10 mouse cellular contexts compared by ENCODE assay signal in the genomic region with DNA sequence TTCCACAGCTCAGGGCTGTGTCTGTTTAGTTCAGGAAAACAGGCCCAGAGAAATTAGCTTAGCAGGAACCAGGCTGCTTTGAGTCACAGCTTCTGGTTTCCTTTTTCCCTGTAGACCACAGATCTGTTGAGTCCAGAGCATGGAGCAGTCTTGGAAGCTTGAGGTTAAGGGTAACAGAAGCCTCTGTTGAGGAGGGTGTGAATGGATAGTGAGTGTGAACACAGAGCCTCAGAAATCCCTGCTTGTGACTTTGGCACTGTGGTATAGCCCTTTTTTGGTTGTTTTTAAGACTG. TPM values are rescaled to one million over a fixed set of nuclear protein-coding genes. Genes with fewer than 3 reads are reported as not detected.
DNase-seq lines count a peak whose midpoint lies in the region; ATAC-seq and TF ChIP-seq lines count a peak whose summit lies in the region.
"Had no signal": no experiment of that assay in that cellular context is flagged by ENCODE, and none has a peak within 500 bp of the region (broad histone marks: within the 10 kb centered on the region; RNA-seq: fewer than 3 reads in every experiment).

No protein-coding gene starts in this region.

- peaks cover 39% of the 10 kb centered on the region for H3K79me2 ChIP-seq in C2C12 (ENCODE audit: control insufficient read depth, insufficient read depth)

- H3ac ChIP-seq in C2C12 (ENCODE audit: control insufficient read depth, insufficient read length, low read depth), result peak overlapping the region; percentile 33

- H3K27ac ChIP-seq in hindbrain, postnatal 0 days, result no peak overlapping the region
- H3K27ac ChIP-seq in hindbrain, embryonic 16.5 days (ENCODE audit: low read depth, low read length), result no peak overlapping the region
- H3K27ac ChIP-seq in limb, embryonic 14.5 days (replicated peaks; ENCODE audit: low read depth, low read length), result no peak overlapping the region
- H3K27ac ChIP-seq: forebrain, embryonic 12.5 days had no signal

- peak overlapping the region; percentile 40 for H3K4me3 ChIP-seq in hindbrain, postnatal 0 days (ENCODE audit: low read length)
- H3K4me3 ChIP-seq in hindbrain, embryonic 16.5 days (ENCODE audit: low read length), result no peak overlapping the region
- H3K4me3 ChIP-seq in C2C12 (ENCODE audit: insufficient read depth, poor library complexity, severe bottlenecking), result peak overlapping the region; percentile 43
- H3K4me3 ChIP-seq in limb, embryonic 14.5 days (replicated peaks; ENCODE audit: low read length), result no peak overlapping the region

- H3K79me3 ChIP-seq in C2C12 (ENCODE audit: low read depth), result peaks cover 18% of the 10 kb centered on the region

- H3K4me2 ChIP-seq in hindbrain, postnatal 0 days (ENCODE audit: low read depth, low read length), result peak overlapping the region; percentile 50
- H3K4me2 ChIP-seq in hindbrain, embryonic 16.5 days (ENCODE audit: low read length), result no peak overlapping the region
- H3K4me2 ChIP-seq in limb, embryonic 14.5 days (replicated peaks; ENCODE audit: low read depth, low read length, severe bottlenecking), result peak overlapping the region; percentile 59; the same call in 1 of the 2 replicates

- H3K9me3 ChIP-seq in hindbrain, postnatal 0 days (ENCODE audit: low read length), result no peaks in the 10 kb centered on the region
- no peaks in the 10 kb centered on the region for H3K9me3 ChIP-seq in hindbrain, embryonic 16.5 days (ENCODE audit: control insufficient read depth, low read length)
- no peaks in the 10 kb centered on the region for H3K9me3 ChIP-seq in limb, embryonic 14.5 days (ENCODE audit: control insufficient read depth, low read length)
- H3K9me3 ChIP-seq: forebrain, embryonic 12.5 days had no signal

- no peak for TF ChIP-seq POLR2A in limb, embryonic 14.5 days (IDR thresholded peaks at IDR 0.05; ENCODE audit: borderline replicate concordance, extremely low read depth, insufficient read depth, insufficient read length)

- peaks cover 11% of the 10 kb centered on the region; the same call in 1 of the 2 replicates for H3K27me3 ChIP-seq in hindbrain, postnatal 0 days (ENCODE audit: insufficient read depth, low read length)
- H3K27me3 ChIP-seq in hindbrain, embryonic 16.5 days (replicated peaks; ENCODE audit: control insufficient read depth, insufficient read depth, low read length), result peaks cover 21% of the 10 kb centered on the region
- H3K27me3 ChIP-seq in C2C12 (ENCODE audit: control insufficient read depth, insufficient read depth, insufficient read length), result no peaks in the 10 kb centered on the region
- peaks cover 17% of the 10 kb centered on the region for H3K27me3 ChIP-seq in limb, embryonic 14.5 days (ENCODE audit: control insufficient read depth, insufficient read depth, low read length)

- no peak for ATAC-seq in hindbrain, postnatal 0 days
- no peak for ATAC-seq in hindbrain, embryonic 16.5 days
- ATAC-seq in limb, embryonic 14.5 days (ENCODE audit: low FRiP score, low read depth), result no peak

- no peaks in the 10 kb centered on the region for H3K36me3 ChIP-seq in hindbrain, postnatal 0 days (ENCODE audit: insufficient read depth, low read length)
- H3K36me3 ChIP-seq in hindbrain, embryonic 16.5 days (ENCODE audit: control insufficient read depth, insufficient read depth, low read length), result no peaks in the 10 kb centered on the region
- no peaks in the 10 kb centered on the region for H3K36me3 ChIP-seq in C2C12 (ENCODE audit: control insufficient read depth, insufficient read depth)
- H3K36me3 ChIP-seq in limb, embryonic 14.5 days (ENCODE audit: control insufficient read depth, insufficient read depth, low read length), result no peaks in the 10 kb centered on the region
- H3K36me3 ChIP-seq: forebrain, embryonic 12.5 days had no signal

- no peaks in the 10 kb centered on the region; the same call in 1 of the 2 replicates for H3K4me1 ChIP-seq in hindbrain, postnatal 0 days (ENCODE audit: insufficient read depth, low read length)
- H3K4me1 ChIP-seq in hindbrain, embryonic 16.5 days (ENCODE audit: control insufficient read depth, insufficient read depth, low read depth, low read length), result peaks cover 3% of the 10 kb centered on the region; the same call in 1 of the 2 replicates
- no peaks in the 10 kb centered on the region for H3K4me1 ChIP-seq in limb, embryonic 14.5 days (ENCODE audit: control insufficient read depth, insufficient read depth, low read length)

- no peak overlapping the region for H3K9ac ChIP-seq in hindbrain, postnatal 0 days (replicated peaks; ENCODE audit: low read length)
- H3K9ac ChIP-seq in hindbrain, embryonic 16.5 days (ENCODE audit: low read depth, low read length), result no peak overlapping the region
- H3K9ac ChIP-seq in limb, embryonic 14.5 days (ENCODE audit: low read depth, low read length, severe bottlenecking), result no peak overlapping the region
- H3K9ac ChIP-seq: forebrain, embryonic 12.5 days had no signal

- DNase-seq in hindbrain, postnatal 0 days (ENCODE audit: low spot score), result no peak
- peak; percentile 43 for DNase-seq in NIH3T3 (ENCODE audit: low read depth)
- no peak for DNase-seq in limb, embryonic 14.5 days (ENCODE audit: low spot score)
- no peak for DNase-seq in cerebellum, adult 9-11 months
- DNase-seq in retina, postnatal 1 day, result no peak
- no peak for DNase-seq in yolk sac, embryonic 10.5 days (ENCODE audit: low spot score)
- DNase-seq: layer of hippocampus, adult 9-11 months had no signal

- TF ChIP-seq CTCF in hindbrain, postnatal 0 days (IDR thresholded peaks at IDR 0.05; ENCODE audit: low read depth), result no peak
- no peak for TF ChIP-seq CTCF in C2C12 (IDR thresholded peaks at IDR 0.05; ENCODE audit: control insufficient read depth, insufficient read depth, insufficient read length)

TF ChIP-seq in C2C12, 6 proteins besides CTCF, POLR2A, EP300 and RAD21:
- no peak for TF ChIP-seq MYOG (IDR thresholded peaks at IDR 0.05; ENCODE audit: control insufficient read depth, extremely low read depth, insufficient read length)
- TF ChIP-seq USF1 (IDR thresholded peaks at IDR 0.05; ENCODE audit: low read depth), result no peak
- TF ChIP-seq MYOD1 (IDR thresholded peaks at IDR 0.05; ENCODE audit: control insufficient read depth, insufficient read length, low read depth), result no peak

RNA-seq across cellular contexts. Expression of a gene that starts 1.3 kb away (rescaled TPM):
- 0.97 and 4.6 TPM in 2 replicates for total RNA-seq in hindbrain, postnatal 0 days (2014; rRNA removed)
- 5.3 and 6.2 TPM in 2 replicates for polyA plus RNA-seq in hindbrain, postnatal 0 days (2015; fragmentation: Nextera tagmentation; extraction: Ambion mirVana)
- polyA plus RNA-seq in hindbrain, embryonic 16.5 days (2015; fragmentation: Nextera tagmentation; extraction: Ambion mirVana), result 4.6 and 5.4 TPM in 2 replicates
- 7.7 TPM for polyA plus RNA-seq in C2C12 (2012; fragmentation: generic; extraction: Trizol)
- polyA plus RNA-seq in limb, embryonic 14.5 days (2012; rRNA removed), result 5.6 and 6.2 TPM in 2 replicates
- 5.8 and 6.1 TPM in 2 replicates for polyA plus RNA-seq in limb, embryonic 14.5 days (2014; fragmentation: Nextera tagmentation; extraction: Ambion mirVana)

RNA-seq across cellular contexts. Expression of a gene that starts 30.4 kb away (rescaled TPM):
- total RNA-seq in hindbrain, postnatal 0 days (2014; rRNA removed), result 21.7 and 29.0 TPM in 2 replicates
- 22.8 and 24.7 TPM in 2 replicates for polyA plus RNA-seq in hindbrain, postnatal 0 days (2015; fragmentation: Nextera tagmentation; extraction: Ambion mirVana)
- 26.6 and 27.6 TPM in 2 replicates for polyA plus RNA-seq in hindbrain, embryonic 16.5 days (2015; fragmentation: Nextera tagmentation; extraction: Ambion mirVana)
- polyA plus RNA-seq in C2C12 (2012; fragmentation: generic; extraction: Trizol), result 6.8 TPM
- polyA plus RNA-seq in limb, embryonic 14.5 days (2012; rRNA removed), result 20.1 and 21.6 TPM in 2 replicates
- polyA plus RNA-seq in limb, embryonic 14.5 days (2014; fragmentation: Nextera tagmentation; extraction: Ambion mirVana), result 12.4 and 14.7 TPM in 2 replicates

RNA-seq across cellular contexts. Expression of a gene that starts 33.7 kb away (rescaled TPM):
- not detected in 2 replicates for total RNA-seq in hindbrain, postnatal 0 days (2014; rRNA removed)
- not detected in 2 replicates for polyA plus RNA-seq in hindbrain, postnatal 0 days (2015; fragmentation: Nextera tagmentation; extraction: Ambion mirVana)
- not detected in 2 replicates for polyA plus RNA-seq in hindbrain, embryonic 16.5 days (2015; fragmentation: Nextera tagmentation; extraction: Ambion mirVana)
- polyA plus RNA-seq in C2C12 (2012; fragmentation: generic; extraction: Trizol), result not detected
- not detected in 2 replicates for polyA plus RNA-seq in limb, embryonic 14.5 days (2012; rRNA removed)
- polyA plus RNA-seq in limb, embryonic 14.5 days (2014; fragmentation: Nextera tagmentation; extraction: Ambion mirVana), result not detected in 2 replicates
- polyA plus RNA-seq: forebrain, embryonic 12.5 days had no signal

RNA-seq across cellular contexts. Expression of a gene that starts 45.2 kb away (rescaled TPM):
- total RNA-seq in hindbrain, postnatal 0 days (2014; rRNA removed), result 21.3 and 26.0 TPM in 2 replicates
- 32.4 and 33.3 TPM in 2 replicates for polyA plus RNA-seq in hindbrain, postnatal 0 days (2015; fragmentation: Nextera tagmentation; extraction: Ambion mirVana)
- polyA plus RNA-seq in hindbrain, embryonic 16.5 days (2015; fragmentation: Nextera tagmentation; extraction: Ambion mirVana), result 38.4 and 40.0 TPM in 2 replicates
- 84.9 TPM for polyA plus RNA-seq in C2C12 (2012; fragmentation: generic; extraction: Trizol)
- polyA plus RNA-seq in limb, embryonic 14.5 days (2012; rRNA removed), result 42.3 and 46.5 TPM in 2 replicates
- 83.5 and 94.1 TPM in 2 replicates for polyA plus RNA-seq in limb, embryonic 14.5 days (2014; fragmentation: Nextera tagmentation; extraction: Ambion mirVana)

Comparison
In these comparisons a context has a peak if more than half of its experiments do, and no peak if none do; other contexts are left out.
1. H3K4me3 ChIP-seq: peak in hindbrain, postnatal 0 days (single experiment) and C2C12 (single experiment); none in hindbrain, embryonic 16.5 days (single experiment) and limb, embryonic 14.5 days (single experiment).